Mouse (Mus musculus): ENCODE measurements at regions not wholly inside any gene's neighbourhood (a gene's known extent, or its start where the extent isn't known, plus 50 kb on each side); places are given as distances from the start of the nearest gene placed in this dataset.

GRCm38 (mm10) chr11:18821384-18821783 is 197.4 kb downstream of the Meis1 start:
- DNase-seq (ENCODE audit: low spot score in 2 of 2) = no peak

GRCm38 (mm10) chr11:18814110-18814509 is 204.7 kb downstream of the Meis1 start:
- no peak for DNase-seq (ENCODE audit: low spot score in 2 of 2)

GRCm38 (mm10) chr11:18767479-18767878 is 251.3 kb downstream of the Meis1 start:
- no peak for DNase-seq (ENCODE audit: low spot score in 2 of 2)

- no peak for DNase-seq (ENCODE audit: low spot score in 2 of 2)
Measured at GRCm38 (mm10) chr11:18766458-18767016, 252.2 kb downstream of the Meis1 start.

- DNase-seq (ENCODE audit: low spot score in 2 of 2) = no peak
Measured at GRCm38 (mm10) chr11:18758591-18759074, 260.2 kb downstream of the Meis1 start.

GRCm38 (mm10) chr11:18756576-18756975 is 262.2 kb downstream of the Meis1 start:
- no peak for DNase-seq (ENCODE audit: low spot score in 2 of 2)

- DNase-seq (ENCODE audit: low spot score in 2 of 2) = no peak
Measured at GRCm38 (mm10) chr11:18754732-18755525, 263.9 kb downstream of the Meis1 start.

- DNase-seq (ENCODE audit: low spot score in 2 of 2) = no peak
Measured at GRCm38 (mm10) chr11:18753856-18754255, 264.9 kb downstream of the Meis1 start.

- no peak for DNase-seq (ENCODE audit: low spot score in 2 of 2)
Measured at GRCm38 (mm10) chr11:18753246-18753645, 265.5 kb downstream of the Meis1 start.

GRCm38 (mm10) chr11:18752512-18752911 is 266.3 kb downstream of the Meis1 start:
- DNase-seq (ENCODE audit: low spot score in 2 of 2) = no peak

- DNase-seq (ENCODE audit: low spot score in 2 of 2) = no peak
Measured at GRCm38 (mm10) chr11:18750911-18751841, 267.6 kb downstream of the Meis1 start.

GRCm38 (mm10) chr11:18750080-18750375 is 268.8 kb downstream of the Meis1 start:
- no peak for DNase-seq (ENCODE audit: low spot score in 2 of 2)

- DNase-seq (ENCODE audit: low spot score in 2 of 2) = no peak
Measured at GRCm38 (mm10) chr11:18749265-18750079, 269.3 kb downstream of the Meis1 start.

GRCm38 (mm10) chr11:18747871-18748461 is 270.8 kb downstream of the Meis1 start:
- DNase-seq (ENCODE audit: low spot score in 2 of 2) = no peak

- no peak for DNase-seq (ENCODE audit: low spot score in 2 of 2)
Measured at GRCm38 (mm10) chr11:18747361-18747760, 271.4 kb downstream of the Meis1 start.

GRCm38 (mm10) chr11:18746486-18746885 is 272.3 kb downstream of the Meis1 start:
- DNase-seq (ENCODE audit: low spot score in 2 of 2) = no peak

- DNase-seq (ENCODE audit: low spot score in 2 of 2) = no peak
Measured at GRCm38 (mm10) chr11:18745840-18746239, 272.9 kb downstream of the Meis1 start.

- no peak for DNase-seq (ENCODE audit: low spot score in 2 of 2)
Measured at GRCm38 (mm10) chr11:18734904-18735664, 283.7 kb downstream of the Meis1 start.

GRCm38 (mm10) chr11:18734075-18734474 is 284.7 kb downstream of the Meis1 start:
- DNase-seq (ENCODE audit: low spot score in 2 of 2) = no peak

- DNase-seq (ENCODE audit: low spot score in 2 of 2) = no peak
Measured at GRCm38 (mm10) chr11:18729742-18730141, 289.0 kb downstream of the Meis1 start.
